Mouse (Mus musculus): ENCODE data around the gene Elmsan1. TPM values are rescaled to one million over a fixed set of nuclear protein-coding genes. Genes with fewer than 3 reads are reported as not detected.
A peak's percentile ranks its signal among the peaks of the same experiment; 100 is the strongest.

Elmsan1 gene
- polyA plus RNA-seq, 1 experiment from 2014 or later = 7.4 TPM

DNA sequence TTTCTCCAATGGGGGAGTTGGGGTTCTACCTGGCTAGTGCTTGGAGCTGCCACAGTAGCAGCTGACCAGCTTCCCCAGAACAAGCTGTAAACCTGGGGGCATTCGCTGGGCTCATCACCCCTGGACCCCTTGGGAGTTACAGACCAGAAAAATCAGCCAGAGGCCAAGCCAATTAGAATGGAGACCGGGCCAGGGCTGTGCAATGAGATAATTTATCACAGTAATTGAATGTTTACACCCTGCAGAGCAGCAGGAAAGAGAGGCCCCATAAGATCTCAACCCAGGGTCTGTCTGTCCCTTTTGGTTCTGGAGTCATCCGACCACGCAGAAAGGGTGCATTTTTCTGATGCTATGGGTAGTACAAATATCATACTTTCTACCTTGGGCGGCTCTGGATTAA is 26.9 kb downstream of the Elmsan1 start:
- H3K36me3 ChIP-seq (ENCODE audit: control insufficient read depth, insufficient read depth, low read length) = no peaks in the 10 kb centered on the region
- ATAC-seq (ENCODE audit: insufficient number of reproducible peaks, insufficient read depth, low FRiP score, low read depth) = no peak
- 37% methylated on average over 5 of the region's 5 CpGs for WGBS
- peak overlapping the region; percentile 99 for H3K4me2 ChIP-seq (ENCODE audit: low read length)
- H3K4me3 ChIP-seq (ENCODE audit: control insufficient read depth in 1 of 2, insufficient read depth in 1 of 2, low read depth in 1 of 2, low read length in 2 of 2) = peak overlapping the region in 1 of 2 experiments; percentile 83; a peak in 3 of 4 replicates
- H3K9ac ChIP-seq (ENCODE audit: low read length) = peak overlapping the region; percentile 93
- H3K27ac ChIP-seq (replicated peaks in 1 of 2; ENCODE audit: control insufficient read depth in 1 of 2, insufficient read depth in 1 of 2, low read depth in 2 of 2, low read length in 2 of 2) = no peak overlapping the region
- peaks cover 61 to 70% of the 10 kb centered on the region in 2 experiments for H3K4me1 ChIP-seq (ENCODE audit: control insufficient read depth in 2 of 2, insufficient read depth in 2 of 2, low read length in 2 of 2)
- no peaks in the 10 kb centered on the region for H3K9me3 ChIP-seq (ENCODE audit: control insufficient read depth, low read length)
- no peaks in the 10 kb centered on the region for H3K27me3 ChIP-seq (ENCODE audit: control insufficient read depth, insufficient read depth, low read length)

GRCm38 (mm10) chr12:84191190-84191589 is 27.5 kb downstream of the Elmsan1 start:
- Histone ChIP-seq H3K27ac (replicated peaks in 1 of 2; ENCODE audit: control insufficient read depth in 1 of 2, insufficient read depth in 1 of 2, low read depth in 2 of 2, low read length in 2 of 2) (no peak overlapping the region), H3K4me1 (ENCODE audit: control insufficient read depth in 2 of 2, insufficient read depth in 2 of 2, low read length in 2 of 2) (peaks cover 63 to 71% of the 10 kb centered on the region in 2 experiments), H3K4me3 (ENCODE audit: control insufficient read depth in 1 of 2, insufficient read depth in 1 of 2, low read depth in 1 of 2, low read length in 2 of 2) (no peak overlapping the region), H3K27me3 (ENCODE audit: control insufficient read depth, insufficient read depth, low read length) (no peaks in the 10 kb centered on the region), H3K36me3 (ENCODE audit: control insufficient read depth, insufficient read depth, low read length) (no peaks in the 10 kb centered on the region), H3K4me2 (ENCODE audit: low read length) (peak overlapping the region; percentile 99; the same call in 1 of the 2 replicates), H3K9ac (ENCODE audit: low read length) (peak overlapping the region; percentile 22; the same call in 1 of the 2 replicates), H3K9me3 (ENCODE audit: control insufficient read depth, low read length) (no peaks in the 10 kb centered on the region)
- no peak for ATAC-seq (ENCODE audit: insufficient number of reproducible peaks, insufficient read depth, low FRiP score, low read depth)
- WGBS = 80% methylated on average over 7 of the region's 7 CpGs

DNA sequence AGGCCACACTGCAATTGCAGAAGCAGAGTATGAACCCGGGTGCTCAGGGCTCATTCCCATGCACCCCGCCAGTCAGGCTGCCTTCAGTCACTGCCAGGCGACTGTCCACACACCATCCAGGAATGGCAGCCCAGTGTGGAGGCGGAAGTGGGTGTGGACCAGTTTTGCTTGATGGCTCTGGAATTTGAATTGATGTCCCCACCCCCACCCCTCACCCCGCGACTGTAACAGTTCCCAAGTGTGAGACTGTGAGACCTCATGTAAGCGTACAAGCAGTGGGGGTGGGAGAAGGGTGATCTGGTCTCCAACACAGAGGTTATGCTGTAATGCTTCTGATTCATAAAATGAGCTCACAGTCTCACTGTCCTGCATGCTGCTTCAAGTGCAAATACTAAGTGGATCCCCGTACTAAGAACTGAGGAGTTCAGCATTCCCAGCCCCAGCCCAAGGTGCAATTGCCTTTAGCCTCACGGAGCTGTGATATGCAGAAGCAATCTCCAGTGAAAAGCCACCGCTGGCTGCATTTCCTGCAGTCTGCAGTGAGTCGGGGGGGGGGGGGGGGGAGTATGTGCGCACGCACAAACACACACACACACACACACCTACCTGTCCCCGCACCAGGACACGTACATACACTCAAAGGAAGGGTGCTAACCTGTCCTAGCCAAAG is 28.4 kb downstream of the Elmsan1 start:
- WGBS = 28% methylated on average over 14 of the region's 15 CpGs
- Histone ChIP-seq H3K4me3 (ENCODE audit: control insufficient read depth in 1 of 2, insufficient read depth in 1 of 2, low read depth in 1 of 2, low read length in 2 of 2) (no peak overlapping the region), H3K4me1 (ENCODE audit: control insufficient read depth in 2 of 2, insufficient read depth in 2 of 2, low read length in 2 of 2) (peaks cover 71 to 80% of the 10 kb centered on the region in 2 experiments), H3K27ac (replicated peaks in 1 of 2; ENCODE audit: control insufficient read depth in 1 of 2, insufficient read depth in 1 of 2, low read depth in 2 of 2, low read length in 2 of 2) (no peak overlapping the region), H3K36me3 (ENCODE audit: control insufficient read depth, insufficient read depth, low read length) (no peaks in the 10 kb centered on the region), H3K27me3 (ENCODE audit: control insufficient read depth, insufficient read depth, low read length) (no peaks in the 10 kb centered on the region), H3K9me3 (ENCODE audit: control insufficient read depth, low read length) (no peaks in the 10 kb centered on the region), H3K9ac (ENCODE audit: low read length) (peak overlapping the region; percentile 50; the same call in 1 of the 2 replicates), H3K4me2 (ENCODE audit: low read length) (peak overlapping the region; percentile 31)
- ATAC-seq (ENCODE audit: insufficient number of reproducible peaks, insufficient read depth, low FRiP score, low read depth) = no peak

DNA sequence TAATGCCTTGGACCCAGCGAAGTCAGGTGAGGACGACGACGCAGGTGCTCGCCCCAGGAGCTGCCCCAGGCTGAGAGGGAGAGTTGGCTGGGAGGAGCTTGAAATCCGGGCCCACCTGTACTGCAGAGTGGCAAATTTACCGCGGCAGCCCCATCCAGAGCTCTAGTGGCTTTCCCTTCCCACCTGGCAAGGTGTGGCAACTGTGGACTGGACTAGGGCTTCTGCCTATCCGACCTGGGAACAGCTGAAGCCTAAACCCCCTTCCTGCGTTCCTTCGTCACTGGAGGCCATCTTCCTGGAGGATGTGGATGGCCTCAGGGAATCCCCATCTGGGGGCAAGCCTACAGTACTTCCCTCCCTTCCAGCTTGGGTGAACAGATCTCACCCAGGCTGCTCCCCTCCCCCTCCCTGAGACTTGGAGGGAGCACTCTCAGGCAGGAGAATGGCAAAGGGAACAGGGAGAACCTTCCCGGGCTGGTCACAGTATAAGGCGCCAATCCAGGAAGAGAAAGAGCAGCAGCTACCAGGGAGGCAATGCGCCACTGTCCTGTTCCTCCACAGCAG is 29.7 kb downstream of the Elmsan1 start:
- H3K27me3 ChIP-seq (ENCODE audit: control insufficient read depth, insufficient read depth, low read length) = no peaks in the 10 kb centered on the region
- no peak overlapping the region for H3K4me3 ChIP-seq (ENCODE audit: control insufficient read depth in 1 of 2, insufficient read depth in 1 of 2, low read depth in 1 of 2, low read length in 2 of 2)
- no peaks in the 10 kb centered on the region for H3K36me3 ChIP-seq (ENCODE audit: control insufficient read depth, insufficient read depth, low read length)
- peak overlapping the region; percentile 55 for H3K9ac ChIP-seq (ENCODE audit: low read length)
- H3K9me3 ChIP-seq (ENCODE audit: control insufficient read depth, low read length) = no peaks in the 10 kb centered on the region
- H3K4me1 ChIP-seq (ENCODE audit: control insufficient read depth in 2 of 2, insufficient read depth in 2 of 2, low read length in 2 of 2) = peaks cover 69 to 78% of the 10 kb centered on the region in 2 experiments
- H3K27ac ChIP-seq (replicated peaks in 1 of 2; ENCODE audit: control insufficient read depth in 1 of 2, insufficient read depth in 1 of 2, low read depth in 2 of 2, low read length in 2 of 2) = peak overlapping the region in 1 of 2 experiments; percentile 69; a peak in 1 of 4 replicates
- 76% methylated on average over 14 of the region's 14 CpGs for WGBS
- no peak for ATAC-seq (ENCODE audit: insufficient number of reproducible peaks, insufficient read depth, low FRiP score, low read depth)
- H3K4me2 ChIP-seq (ENCODE audit: low read length) = peak overlapping the region; percentile 31; the same call in 1 of the 2 replicates

DNA sequence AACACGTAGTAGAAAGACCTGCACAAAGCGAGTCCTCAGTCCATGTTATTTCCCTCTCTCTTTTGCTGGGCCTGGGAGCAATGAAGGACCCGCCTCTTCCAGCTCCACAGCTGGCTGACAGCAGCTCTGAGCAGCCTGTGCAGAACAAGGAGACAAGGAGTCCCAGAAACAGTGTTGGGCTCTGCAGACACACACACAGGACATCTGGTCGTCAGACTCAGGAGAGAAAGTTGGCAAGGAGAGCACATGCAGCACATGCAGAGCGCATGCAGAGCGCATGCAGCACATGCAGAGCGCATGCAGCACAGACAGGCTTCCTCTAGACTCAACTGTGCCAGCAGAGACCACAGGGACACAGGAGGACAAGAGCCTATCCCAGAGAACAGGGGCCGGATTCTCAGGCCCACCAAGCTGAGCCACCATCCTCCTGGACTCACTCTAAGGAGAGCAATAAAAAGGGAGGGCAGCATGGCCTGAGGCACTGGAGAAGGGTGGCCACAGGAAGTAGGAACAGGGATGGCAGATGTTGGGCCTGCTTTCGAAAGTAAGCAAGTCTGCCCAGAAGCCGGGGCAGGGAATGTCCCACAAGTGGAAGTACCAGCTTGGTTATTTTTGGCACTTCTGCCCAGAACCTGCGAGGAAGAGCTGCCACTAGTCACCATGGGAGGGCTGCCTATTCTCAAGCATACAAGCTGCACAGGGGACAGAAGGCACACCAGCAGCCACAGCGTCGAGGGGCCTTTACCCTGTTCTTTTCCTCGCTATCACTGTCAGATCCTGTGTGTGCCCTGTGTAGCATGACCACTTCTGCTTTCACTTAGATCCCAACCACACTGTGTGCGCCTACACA is 30.7 kb downstream of the Elmsan1 start:
- 55% methylated on average over 15 of the region's 15 CpGs for WGBS
- peak overlapping the region; percentile 31 for H3K4me2 ChIP-seq (ENCODE audit: low read length)
- peak overlapping the region; percentile 37 to 69 for H3K27ac ChIP-seq (replicated peaks in 1 of 2; ENCODE audit: control insufficient read depth in 1 of 2, insufficient read depth in 1 of 2, low read depth in 2 of 2, low read length in 2 of 2)
- no peak overlapping the region for H3K4me3 ChIP-seq (ENCODE audit: control insufficient read depth in 1 of 2, insufficient read depth in 1 of 2, low read depth in 1 of 2, low read length in 2 of 2)
- no peak for ATAC-seq (ENCODE audit: insufficient number of reproducible peaks, insufficient read depth, low FRiP score, low read depth)
- no peaks in the 10 kb centered on the region for H3K9me3 ChIP-seq (ENCODE audit: control insufficient read depth, low read length)
- H3K9ac ChIP-seq (ENCODE audit: low read length) = peak overlapping the region; percentile 55
- no peaks in the 10 kb centered on the region for H3K27me3 ChIP-seq (ENCODE audit: control insufficient read depth, insufficient read depth, low read length)
- peaks cover 69 to 78% of the 10 kb centered on the region in 2 experiments for H3K4me1 ChIP-seq (ENCODE audit: control insufficient read depth in 2 of 2, insufficient read depth in 2 of 2, low read length in 2 of 2)
- no peaks in the 10 kb centered on the region for H3K36me3 ChIP-seq (ENCODE audit: control insufficient read depth, insufficient read depth, low read length)

GRCm38 (mm10) chr12:84186950-84187349 is 31.7 kb downstream of the Elmsan1 start:
- peaks cover 63 to 77% of the 10 kb centered on the region in 2 experiments for H3K4me1 ChIP-seq (ENCODE audit: control insufficient read depth in 2 of 2, insufficient read depth in 2 of 2, low read length in 2 of 2)
- H3K27ac ChIP-seq (replicated peaks in 1 of 2; ENCODE audit: control insufficient read depth in 1 of 2, insufficient read depth in 1 of 2, low read depth in 2 of 2, low read length in 2 of 2) = peak overlapping the region; percentile 65 to 69
- peak overlapping the region; percentile 3; the same call in 1 of the 2 replicates for H3K4me2 ChIP-seq (ENCODE audit: low read length)
- WGBS = 34% methylated on average over 5 of the region's 5 CpGs
- H3K9ac ChIP-seq (ENCODE audit: low read length) = 0 out of 2 replicates have a peak overlapping the region, but pooled peaks have one; percentile 6
- no peak for ATAC-seq (ENCODE audit: insufficient number of reproducible peaks, insufficient read depth, low FRiP score, low read depth)
- H3K9me3 ChIP-seq (ENCODE audit: control insufficient read depth, low read length) = no peaks in the 10 kb centered on the region
- H3K36me3 ChIP-seq (ENCODE audit: control insufficient read depth, insufficient read depth, low read length) = no peaks in the 10 kb centered on the region
- no peaks in the 10 kb centered on the region for H3K27me3 ChIP-seq (ENCODE audit: control insufficient read depth, insufficient read depth, low read length)
- H3K4me3 ChIP-seq (ENCODE audit: control insufficient read depth in 1 of 2, insufficient read depth in 1 of 2, low read depth in 1 of 2, low read length in 2 of 2) = no peak overlapping the region

DNA sequence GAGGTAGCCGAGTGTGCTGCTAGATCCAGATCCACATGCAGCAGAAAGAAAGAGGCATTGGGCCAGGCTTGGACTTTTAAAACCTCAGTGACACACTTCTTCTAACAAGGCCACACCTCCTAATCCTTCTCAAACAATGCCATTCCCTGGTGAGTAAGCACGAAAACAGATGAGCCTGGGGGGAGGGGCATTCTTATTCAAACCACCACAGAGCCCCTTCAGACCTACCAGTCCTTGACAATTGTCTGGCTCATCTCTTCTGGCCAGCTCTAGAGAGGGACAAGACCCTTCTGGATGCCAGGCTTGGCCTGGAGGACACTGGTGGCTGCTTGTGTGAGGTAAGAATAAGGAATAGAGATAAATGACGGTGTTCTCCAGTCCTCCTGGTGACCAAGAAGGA is 32.1 kb downstream of the Elmsan1 start:
- Histone ChIP-seq H3K4me2 (ENCODE audit: low read length) (peak overlapping the region; percentile 3; the same call in 1 of the 2 replicates), H3K27ac (replicated peaks in 1 of 2; ENCODE audit: control insufficient read depth in 1 of 2, insufficient read depth in 1 of 2, low read depth in 2 of 2, low read length in 2 of 2) (peak overlapping the region; percentile 65 to 69)

More for the DNA sequence above, 32.1 kb downstream of the Elmsan1 start:
- H3K4me1 ChIP-seq (ENCODE audit: control insufficient read depth in 2 of 2, insufficient read depth in 2 of 2, low read length in 2 of 2) = peaks cover 63 to 77% of the 10 kb centered on the region in 2 experiments
- H3K9ac ChIP-seq (ENCODE audit: low read length) = 0 out of 2 replicates have a peak overlapping the region, but pooled peaks have one; percentile 6
- no peaks in the 10 kb centered on the region for H3K9me3 ChIP-seq (ENCODE audit: control insufficient read depth, low read length)
- WGBS = 80% methylated on average over 3 of the region's 3 CpGs
- no peaks in the 10 kb centered on the region for H3K36me3 ChIP-seq (ENCODE audit: control insufficient read depth, insufficient read depth, low read length)
- no peak for ATAC-seq (ENCODE audit: insufficient number of reproducible peaks, insufficient read depth, low FRiP score, low read depth)
- H3K4me3 ChIP-seq (ENCODE audit: control insufficient read depth in 1 of 2, insufficient read depth in 1 of 2, low read depth in 1 of 2, low read length in 2 of 2) = no peak overlapping the region
- no peaks in the 10 kb centered on the region for H3K27me3 ChIP-seq (ENCODE audit: control insufficient read depth, insufficient read depth, low read length)
